Mouse (Mus musculus): ENCODE measurements around the gene Pgam2.
A peak's percentile ranks its signal among the peaks of the same experiment; 100 is the strongest.

Gene Pgam2

DNA sequence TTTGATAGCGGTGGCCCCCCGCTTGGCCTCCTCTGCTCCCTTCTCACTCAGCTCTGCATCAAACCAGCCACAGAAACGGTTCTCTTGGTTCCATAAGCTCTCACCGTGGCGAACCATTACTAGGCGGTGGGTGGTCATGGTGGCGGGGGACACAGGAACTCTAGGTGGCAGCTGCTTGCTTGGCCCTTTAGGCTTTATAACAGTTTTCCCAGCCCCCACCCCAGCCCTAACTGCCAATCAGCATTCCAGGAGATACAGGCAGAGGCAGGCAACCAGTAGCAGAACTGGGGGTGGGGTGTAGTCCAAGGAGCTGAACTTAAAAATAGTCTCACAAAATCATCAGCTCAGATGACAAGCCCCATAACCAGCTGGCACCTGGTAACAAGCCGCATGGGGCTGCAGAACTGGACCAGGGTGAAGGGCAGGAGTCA lies at the start of gene Pgam2:
Gene Pgam2, minus strand, starts transcription at position 183 of the 431 bp plus-strand sequence.
- no peaks in the 10 kb centered on the region for H3K27me3 ChIP-seq (ENCODE audit: insufficient read depth, low read length)
- H3K4me3 ChIP-seq (replicated peaks; ENCODE audit: low read length) = peak within 1 kb of the TSS; percentile 66
- TF ChIP-seq CTCF (conservative IDR thresholded peaks at IDR 0.05; ENCODE audit: low read length) (no peak), NANOG (IDR thresholded peaks at IDR 0.05; ENCODE audit: borderline replicate concordance, low read length) (no peak), POU5F1 (IDR thresholded peaks at IDR 0.05; ENCODE audit: borderline replicate concordance, low read length) (no peak)
- H3K9me3 ChIP-seq (ENCODE audit: low read length) = no peaks in the 10 kb centered on the region
- peaks cover 57% of the 10 kb centered on the region for H3K4me1 ChIP-seq (replicated peaks; ENCODE audit: low read depth, low read length)
- H3K36me3 ChIP-seq (ENCODE audit: insufficient read depth, low read length) = peaks cover 33% of the 10 kb centered on the region

- TF ChIP-seq NANOG (IDR thresholded peaks at IDR 0.05; ENCODE audit: borderline replicate concordance, low read length) (no peak), CTCF (conservative IDR thresholded peaks at IDR 0.05; ENCODE audit: low read length) (no peak), POU5F1 (IDR thresholded peaks at IDR 0.05; ENCODE audit: borderline replicate concordance, low read length) (no peak)
- peaks cover 61% of the 10 kb centered on the region for H3K4me1 ChIP-seq (replicated peaks; ENCODE audit: low read depth, low read length)
- no peaks in the 10 kb centered on the region for H3K27me3 ChIP-seq (ENCODE audit: insufficient read depth, low read length)
- peaks cover 2% of the 10 kb centered on the region for H3K9me3 ChIP-seq (ENCODE audit: low read length)
- no peak overlapping the region for H3K4me3 ChIP-seq (replicated peaks; ENCODE audit: low read length)
- H3K36me3 ChIP-seq (ENCODE audit: insufficient read depth, low read length) = no peaks in the 10 kb centered on the region
Observed at GRCm38 (mm10) chr11:5852314-5852713, 48.8 kb upstream of the Pgam2 start.

- TF ChIP-seq CTCF (conservative IDR thresholded peaks at IDR 0.05; ENCODE audit: low read length) = no peak
- no peak for TF ChIP-seq NANOG (IDR thresholded peaks at IDR 0.05; ENCODE audit: borderline replicate concordance, low read length)
- TF ChIP-seq POU5F1 (IDR thresholded peaks at IDR 0.05; ENCODE audit: borderline replicate concordance, low read length) = no peak
- peaks cover 13% of the 10 kb centered on the region for H3K9me3 ChIP-seq (ENCODE audit: low read length)
- H3K36me3 ChIP-seq (ENCODE audit: insufficient read depth, low read length) = no peaks in the 10 kb centered on the region
- no peak overlapping the region for H3K4me3 ChIP-seq (replicated peaks; ENCODE audit: low read length)
- peaks cover 53% of the 10 kb centered on the region for H3K4me1 ChIP-seq (replicated peaks; ENCODE audit: low read depth, low read length)
- no peaks in the 10 kb centered on the region for H3K27me3 ChIP-seq (ENCODE audit: insufficient read depth, low read length)
Observed at GRCm38 (mm10) chr11:5851021-5851736, 47.6 kb upstream of the Pgam2 start.

DNA sequence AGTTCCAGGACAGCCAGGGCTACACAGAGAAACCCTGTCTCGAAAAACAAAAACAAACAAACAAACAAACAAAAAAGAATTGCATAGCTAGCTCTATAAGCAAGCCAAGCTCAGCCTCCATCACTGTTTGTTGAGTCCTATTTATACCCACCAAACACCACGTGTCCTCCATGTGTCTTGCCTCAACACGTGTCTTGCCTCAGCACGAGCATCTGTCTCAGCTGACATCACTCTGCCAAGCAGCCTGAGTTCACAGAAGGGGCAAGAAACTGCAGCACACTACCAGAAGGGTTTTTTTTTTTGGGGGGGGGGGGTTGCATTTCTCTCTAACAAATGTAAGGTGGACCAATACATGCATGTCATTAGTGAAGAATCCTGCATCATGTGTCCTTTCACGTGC lies 46.9 kb upstream of the Pgam2 start:
- Histone ChIP-seq H3K27me3 (ENCODE audit: insufficient read depth, low read length) (no peaks in the 10 kb centered on the region), H3K4me1 (replicated peaks; ENCODE audit: low read depth, low read length) (peaks cover 46% of the 10 kb centered on the region), H3K36me3 (ENCODE audit: insufficient read depth, low read length) (no peaks in the 10 kb centered on the region), H3K9me3 (ENCODE audit: low read length) (peaks cover 16% of the 10 kb centered on the region), H3K4me3 (replicated peaks; ENCODE audit: low read length) (no peak overlapping the region)
- no peak for TF ChIP-seq POU5F1 (IDR thresholded peaks at IDR 0.05; ENCODE audit: borderline replicate concordance, low read length)
- no peak for TF ChIP-seq CTCF (conservative IDR thresholded peaks at IDR 0.05; ENCODE audit: low read length)
- no peak for TF ChIP-seq NANOG (IDR thresholded peaks at IDR 0.05; ENCODE audit: borderline replicate concordance, low read length)

DNA sequence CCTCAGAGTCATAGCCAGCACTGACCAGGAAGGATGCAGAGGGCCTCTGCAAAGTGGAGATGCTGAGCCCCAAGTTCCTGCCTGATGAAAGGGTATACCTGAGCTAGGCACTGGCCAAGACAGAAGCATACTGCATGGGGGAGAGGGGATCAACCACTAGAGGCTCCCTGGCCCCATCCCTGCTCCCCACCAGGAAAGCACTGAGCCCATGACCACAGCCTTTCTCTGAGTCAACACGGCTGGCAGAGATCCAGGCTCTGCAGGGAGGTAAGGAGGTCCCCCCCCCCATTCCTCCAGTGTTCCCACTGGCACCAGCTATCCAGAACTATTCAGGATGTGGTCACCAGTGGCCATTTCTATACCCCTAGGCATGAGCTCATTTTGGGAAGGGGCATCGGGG lies 45.8 kb upstream of the Pgam2 start:
- H3K9me3 ChIP-seq (ENCODE audit: low read length) = peaks cover 20% of the 10 kb centered on the region
- no peak overlapping the region for H3K4me3 ChIP-seq (replicated peaks; ENCODE audit: low read length)
- peaks cover 34% of the 10 kb centered on the region for H3K4me1 ChIP-seq (replicated peaks; ENCODE audit: low read depth, low read length)
- TF ChIP-seq CTCF (conservative IDR thresholded peaks at IDR 0.05; ENCODE audit: low read length) = no peak
- TF ChIP-seq POU5F1 (IDR thresholded peaks at IDR 0.05; ENCODE audit: borderline replicate concordance, low read length) = no peak
- TF ChIP-seq NANOG (IDR thresholded peaks at IDR 0.05; ENCODE audit: borderline replicate concordance, low read length) = no peak
- H3K27me3 ChIP-seq (ENCODE audit: insufficient read depth, low read length) = no peaks in the 10 kb centered on the region
- H3K36me3 ChIP-seq (ENCODE audit: insufficient read depth, low read length) = no peaks in the 10 kb centered on the region

DNA sequence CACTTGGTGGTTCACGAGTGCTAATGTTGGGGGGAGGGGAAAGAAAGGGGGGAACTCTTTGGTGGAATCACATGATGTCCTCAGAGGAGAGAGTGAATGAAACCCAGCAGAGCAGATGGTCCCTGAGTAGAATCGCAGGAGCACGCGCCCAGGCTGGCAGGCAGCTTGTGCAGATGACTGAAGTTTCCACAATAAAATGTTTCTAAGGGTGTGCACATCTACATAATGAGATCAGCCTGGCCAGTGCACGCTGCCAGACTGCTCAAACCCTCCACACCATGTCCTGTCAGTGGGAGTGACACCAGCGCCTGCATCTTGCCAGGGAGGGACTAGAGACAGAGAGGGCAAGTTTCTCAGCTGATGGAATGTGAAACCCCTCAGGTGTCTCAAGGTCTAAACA lies 45.2 kb upstream of the Pgam2 start:
- no peak for TF ChIP-seq CTCF (conservative IDR thresholded peaks at IDR 0.05; ENCODE audit: low read length)
- no peak for TF ChIP-seq POU5F1 (IDR thresholded peaks at IDR 0.05; ENCODE audit: borderline replicate concordance, low read length)
- no peak for TF ChIP-seq NANOG (IDR thresholded peaks at IDR 0.05; ENCODE audit: borderline replicate concordance, low read length)
- no peaks in the 10 kb centered on the region for H3K27me3 ChIP-seq (ENCODE audit: insufficient read depth, low read length)
- no peaks in the 10 kb centered on the region for H3K36me3 ChIP-seq (ENCODE audit: insufficient read depth, low read length)
- H3K4me3 ChIP-seq (replicated peaks; ENCODE audit: low read length) = no peak overlapping the region
- peaks cover 25% of the 10 kb centered on the region for H3K9me3 ChIP-seq (ENCODE audit: low read length)
- peaks cover 28% of the 10 kb centered on the region for H3K4me1 ChIP-seq (replicated peaks; ENCODE audit: low read depth, low read length)

- Histone ChIP-seq H3K9me3 (ENCODE audit: low read length) (peaks cover 44% of the 10 kb centered on the region), H3K27me3 (ENCODE audit: insufficient read depth, low read length) (no peaks in the 10 kb centered on the region), H3K4me1 (replicated peaks; ENCODE audit: low read depth, low read length) (peaks cover 21% of the 10 kb centered on the region), H3K4me3 (replicated peaks; ENCODE audit: low read length) (no peak overlapping the region), H3K36me3 (ENCODE audit: insufficient read depth, low read length) (no peaks in the 10 kb centered on the region)
- TF ChIP-seq CTCF (conservative IDR thresholded peaks at IDR 0.05; ENCODE audit: low read length) = no peak
- TF ChIP-seq NANOG (IDR thresholded peaks at IDR 0.05; ENCODE audit: borderline replicate concordance, low read length) = no peak
- TF ChIP-seq POU5F1 (IDR thresholded peaks at IDR 0.05; ENCODE audit: borderline replicate concordance, low read length) = no peak
Observed at GRCm38 (mm10) chr11:5846639-5847345, 43.3 kb upstream of the Pgam2 start.

DNA sequence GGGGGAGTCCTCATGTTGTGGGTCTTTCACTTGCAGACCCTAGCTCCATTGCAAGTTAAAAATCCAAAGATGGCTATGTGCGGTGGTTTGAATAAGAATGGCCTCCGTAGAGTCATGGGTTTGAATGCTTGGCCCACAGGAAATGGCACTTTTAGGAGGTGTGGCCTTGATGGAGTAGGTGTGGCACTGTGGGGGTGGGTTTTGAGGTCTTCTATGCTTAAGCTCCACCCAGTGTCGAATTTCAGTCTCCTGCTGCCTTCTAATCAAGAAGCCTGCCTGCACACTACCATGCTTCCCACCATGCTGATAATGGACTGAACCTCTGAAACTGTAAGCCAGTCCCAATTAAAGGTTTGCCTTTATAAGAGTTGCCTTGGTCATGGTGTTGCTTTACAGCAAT lies 39.6 kb upstream of the Pgam2 start:
- Histone ChIP-seq H3K4me3 (replicated peaks; ENCODE audit: low read length) (no peak overlapping the region), H3K4me1 (replicated peaks; ENCODE audit: low read depth, low read length) (peaks cover 6% of the 10 kb centered on the region), H3K27me3 (ENCODE audit: insufficient read depth, low read length) (no peaks in the 10 kb centered on the region), H3K9me3 (ENCODE audit: low read length) (peaks cover 68% of the 10 kb centered on the region), H3K36me3 (ENCODE audit: insufficient read depth, low read length) (no peaks in the 10 kb centered on the region)
- no peak for TF ChIP-seq POU5F1 (IDR thresholded peaks at IDR 0.05; ENCODE audit: borderline replicate concordance, low read length)
- no peak for TF ChIP-seq CTCF (conservative IDR thresholded peaks at IDR 0.05; ENCODE audit: low read length)
